Mouse (Mus musculus) embryonic fibroblast, embryonic 13.5 days (primary cell): ENCODE results near the gene St8sia2.

Experiments used
- CTCF ChIP-seq: IDR thresholded peaks from 2 replicates; pipeline ENCODE4 v1.5.1; 2011; ENCODE audit warnings: mild to moderate bottlenecking, control low read depth, low read length, moderate library complexity, borderline replicate concordance; ENCODE audit not compliant: insufficient read depth
- POLR2A ChIP-seq: IDR thresholded peaks from 2 replicates; pipeline ENCODE4 v1.6.1; 2011; ENCODE audit warnings: low read depth, mild to moderate bottlenecking, control low read depth, low read length, moderate library complexity

- TF ChIP-seq CTCF (no peak), POLR2A (no peak)
These were observed 7.1 kb downstream of the St8sia2 start for GRCm38 (mm10) chr7:74006364-74006763.
